Mouse (Mus musculus) erythroid progenitor cell, adult 5-6 weeks (primary cell): ENCODE measurements around the gene P4hb. TPM values are rescaled to one million over a fixed set of nuclear protein-coding genes. Genes with fewer than 3 reads are reported as not detected.
"Not testable (repeated sequence)": the region's sequence is repeated elsewhere in the genome, so short reads cannot be mapped to it uniquely, and the experiment has no call there.

ENCODE experiments used
- ATAC-seq: replicated peaks from 2 replicates; pipeline ENCODE4 v1.8.0; 2016; ENCODE audit warnings: moderate number of reproducible peaks, mild to moderate bottlenecking, moderate TSS enrichment, inconsistent platforms; ENCODE audit not compliant: poor library complexity, low FRiP score, severe bottlenecking
- total RNA-seq, 2 experiments: library from RNA; stranded (forward) in 1 of 2; stranded (reverse) in 1 of 2; fragments of 150-400 nt in 1 of 2; fragments of 186-747, 209-891 nt in 1 of 2; gene quantifications; 2 replicates each; pipeline versions ENCODE4 v1.2.3 to v1.2.4; 2015 to 2017; ENCODE audit warnings: low replicate concordance in 2 of 2

The P4hb gene
- total RNA-seq, 2 experiments from 2014 or later, result 104 to 112 TPM

DNA sequence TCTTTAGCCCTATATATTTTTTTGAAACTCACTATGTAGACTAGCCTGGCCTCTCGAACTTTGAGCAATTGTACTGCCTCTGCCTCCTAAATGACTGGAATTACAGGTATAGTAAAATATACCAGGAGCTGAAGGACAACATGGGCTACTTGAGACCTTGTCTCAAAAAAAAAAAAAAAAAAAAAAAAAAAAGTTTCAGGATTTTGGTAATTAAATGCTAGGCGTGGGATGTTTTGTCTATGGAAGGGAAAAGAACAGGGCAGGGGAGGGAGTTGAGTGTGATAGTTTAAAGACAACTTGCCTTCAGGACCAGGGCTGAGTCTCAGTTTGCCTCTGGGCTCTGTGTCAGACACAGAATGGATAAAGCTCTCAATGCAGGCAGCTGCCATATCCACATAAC lies 2.0 kb upstream of the P4hb start:
- ATAC-seq, result no peak

DNA sequence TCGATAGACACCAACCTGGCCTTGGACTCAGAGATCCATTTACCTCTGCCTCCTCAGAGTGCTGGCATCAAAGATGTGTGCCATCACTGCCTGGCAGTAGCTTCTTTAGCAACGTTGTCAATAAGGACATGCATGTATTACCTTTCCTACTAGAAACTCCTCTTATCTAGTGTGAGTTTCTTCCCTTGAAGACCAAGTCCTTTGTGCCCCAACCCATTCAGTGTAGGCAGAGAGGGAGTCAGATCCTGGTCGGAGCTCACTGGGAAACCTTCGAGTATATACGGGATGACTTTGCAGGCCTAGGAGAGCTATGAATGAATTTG lies 1.2 kb upstream of the P4hb start:
- no peak for ATAC-seq

DNA sequence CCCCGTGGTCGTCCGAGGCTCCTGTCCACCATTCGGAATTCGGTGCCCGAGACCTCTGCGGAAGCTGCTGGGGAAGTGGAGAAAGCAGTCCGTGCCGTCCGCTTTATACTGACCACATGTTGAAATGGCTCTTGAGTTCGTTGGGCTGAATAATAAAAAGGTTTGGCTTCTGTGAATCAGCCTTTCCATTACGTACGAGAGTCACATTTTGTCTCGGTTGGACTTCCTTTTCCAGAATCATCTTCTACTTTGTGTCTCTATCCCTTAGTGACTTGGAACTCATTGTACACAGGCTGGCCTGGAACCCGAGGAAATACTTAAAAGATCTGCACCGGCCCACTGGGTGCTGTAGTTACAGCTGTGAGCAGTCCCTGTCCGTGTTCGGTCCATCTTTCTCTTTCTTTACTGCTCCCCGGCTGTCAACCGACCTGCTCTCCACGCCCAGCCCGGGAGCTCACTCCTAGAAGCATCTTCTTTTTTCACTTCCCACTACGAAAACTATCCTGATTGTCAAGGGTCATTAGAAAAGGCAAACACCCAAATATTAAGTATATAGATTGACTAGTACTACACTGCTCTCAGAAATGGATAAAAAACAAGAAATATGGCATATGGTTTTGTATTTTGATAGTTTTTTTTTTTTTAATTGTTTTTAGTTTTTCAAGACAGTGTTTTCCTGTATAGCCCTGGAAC lies 678 bp upstream of the P4hb start:
- ATAC-seq, result peak; percentile 20

DNA sequence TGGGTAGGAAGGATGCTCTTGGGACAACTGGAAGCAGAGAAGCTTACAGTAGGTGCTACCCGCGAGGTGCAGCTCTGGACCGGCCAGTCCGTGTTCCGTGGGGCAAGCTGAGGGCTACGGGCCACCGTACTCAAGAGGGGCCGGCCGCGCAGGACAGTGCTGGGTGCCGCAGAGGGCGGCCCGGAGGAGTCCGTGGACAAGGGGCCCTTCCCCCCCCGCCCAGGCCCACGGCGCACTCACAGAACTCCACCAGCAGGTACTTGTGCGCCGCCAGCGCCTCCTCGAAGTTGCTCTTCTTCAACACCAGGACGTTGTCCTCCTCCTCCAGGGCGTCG lies 669 bp downstream of the P4hb start:
- ATAC-seq, result 0 out of 2 replicates have a peak, but pooled peaks have one; percentile 8

DNA sequence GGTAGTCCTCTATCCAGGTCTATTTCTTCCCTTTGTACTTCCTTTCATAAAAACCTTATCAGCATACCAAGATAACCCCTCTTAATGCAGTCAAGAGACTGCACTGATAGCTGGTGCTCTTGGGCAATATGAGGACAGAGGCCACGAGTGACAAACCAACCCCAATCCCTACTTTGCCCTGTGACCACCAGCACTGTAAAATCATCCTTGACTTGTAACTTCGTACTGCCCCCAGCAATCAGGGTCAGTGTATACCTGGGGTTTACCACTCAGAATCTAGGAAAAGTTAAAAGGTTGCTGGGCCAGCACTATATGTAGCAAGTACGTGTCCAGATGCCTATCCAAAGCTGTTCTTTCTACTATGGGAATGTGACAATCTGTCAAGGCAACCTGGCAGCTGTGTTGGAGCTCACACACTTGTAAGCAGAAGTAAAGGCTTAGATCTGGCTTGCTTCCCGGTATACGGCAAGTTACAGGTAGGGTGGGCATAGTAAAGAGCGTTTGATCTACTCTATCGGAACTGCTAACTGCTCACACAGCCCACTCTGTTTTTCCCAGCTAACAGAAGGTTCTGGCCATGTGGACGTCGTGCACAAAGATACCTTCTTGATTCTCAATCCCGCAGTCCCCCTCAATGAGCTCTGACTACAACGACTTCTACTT lies 1.2 kb downstream of the P4hb start:
- no peak for ATAC-seq

DNA sequence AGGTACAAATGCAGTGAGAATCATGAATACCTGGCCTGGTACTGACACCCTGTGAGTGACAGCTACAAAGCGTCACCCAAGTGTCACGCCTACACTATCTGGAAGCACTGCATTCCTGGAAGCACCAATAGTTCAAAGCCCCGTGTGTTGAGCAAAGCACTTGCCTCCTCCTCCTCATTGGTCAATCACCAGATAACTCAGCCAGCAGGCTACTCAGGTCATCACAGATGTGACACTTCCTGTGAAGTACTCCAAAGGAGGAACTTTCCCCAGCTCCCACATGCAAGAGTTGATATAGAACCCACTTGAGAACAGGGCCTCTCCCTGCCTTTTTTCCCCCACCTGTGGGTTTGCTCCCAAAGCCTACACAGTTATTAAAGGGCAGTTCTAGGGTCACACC lies 1.9 kb downstream of the P4hb start:
- no peak for ATAC-seq

DNA sequence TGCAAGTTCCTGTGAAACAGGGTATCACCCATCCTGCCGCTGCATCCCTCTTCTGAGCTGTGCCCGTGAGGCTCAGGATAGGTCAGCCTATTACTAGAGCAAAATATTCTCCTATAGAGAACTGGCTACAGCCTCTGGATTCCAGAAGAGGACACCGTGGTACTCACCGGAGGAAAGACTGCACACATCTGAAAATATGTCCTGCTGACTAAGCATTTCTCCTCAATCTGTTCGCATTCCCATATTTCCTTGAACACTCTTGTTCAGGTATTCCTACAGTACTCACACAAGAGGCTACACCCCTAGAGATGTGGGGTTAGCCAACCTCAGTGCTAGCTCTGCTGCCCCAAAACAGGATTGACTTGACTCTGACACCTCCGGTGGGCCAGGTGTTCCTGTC lies 4.7 kb downstream of the P4hb start:
- no peak for ATAC-seq

DNA sequence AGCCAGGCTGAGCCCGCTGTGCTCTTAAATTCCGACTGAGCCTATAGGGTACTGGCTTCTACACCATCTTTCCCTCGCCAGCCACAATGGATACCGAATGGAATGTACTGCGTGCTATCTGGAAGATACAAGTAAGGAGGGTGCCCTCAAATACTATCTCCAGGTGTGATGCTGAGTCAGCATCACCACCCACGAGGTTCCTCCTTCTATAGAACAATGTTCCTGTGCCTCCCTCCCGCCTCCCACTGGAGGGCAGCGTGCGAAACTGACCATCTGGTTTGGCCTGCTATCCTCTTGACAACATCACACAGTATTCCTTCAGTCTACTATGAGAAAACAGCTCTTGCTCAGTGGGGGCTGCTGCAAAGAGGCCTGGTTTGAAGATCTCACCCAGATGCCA lies 7.9 kb downstream of the P4hb start:
- no peak for ATAC-seq

DNA sequence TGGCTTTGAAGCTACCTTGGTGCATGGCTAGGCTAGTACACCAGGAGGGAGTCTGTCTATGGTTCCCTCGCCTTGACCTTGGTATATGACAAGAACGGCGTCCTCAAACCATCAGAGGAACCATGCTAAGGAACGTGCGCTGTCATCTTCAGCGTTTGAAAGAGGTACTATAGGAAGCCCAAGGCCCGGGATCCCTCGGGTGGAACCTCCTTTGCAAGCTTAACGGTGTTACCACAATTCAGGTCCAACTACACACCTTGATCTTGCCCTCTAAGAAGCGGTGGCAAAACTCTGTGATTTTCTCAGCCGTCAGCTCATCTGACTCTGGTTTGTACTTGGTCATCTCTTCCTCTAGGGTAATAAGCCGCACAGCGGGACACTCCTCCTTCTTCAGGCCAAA lies 10.1 kb downstream of the P4hb start:
- no peak for ATAC-seq

DNA sequence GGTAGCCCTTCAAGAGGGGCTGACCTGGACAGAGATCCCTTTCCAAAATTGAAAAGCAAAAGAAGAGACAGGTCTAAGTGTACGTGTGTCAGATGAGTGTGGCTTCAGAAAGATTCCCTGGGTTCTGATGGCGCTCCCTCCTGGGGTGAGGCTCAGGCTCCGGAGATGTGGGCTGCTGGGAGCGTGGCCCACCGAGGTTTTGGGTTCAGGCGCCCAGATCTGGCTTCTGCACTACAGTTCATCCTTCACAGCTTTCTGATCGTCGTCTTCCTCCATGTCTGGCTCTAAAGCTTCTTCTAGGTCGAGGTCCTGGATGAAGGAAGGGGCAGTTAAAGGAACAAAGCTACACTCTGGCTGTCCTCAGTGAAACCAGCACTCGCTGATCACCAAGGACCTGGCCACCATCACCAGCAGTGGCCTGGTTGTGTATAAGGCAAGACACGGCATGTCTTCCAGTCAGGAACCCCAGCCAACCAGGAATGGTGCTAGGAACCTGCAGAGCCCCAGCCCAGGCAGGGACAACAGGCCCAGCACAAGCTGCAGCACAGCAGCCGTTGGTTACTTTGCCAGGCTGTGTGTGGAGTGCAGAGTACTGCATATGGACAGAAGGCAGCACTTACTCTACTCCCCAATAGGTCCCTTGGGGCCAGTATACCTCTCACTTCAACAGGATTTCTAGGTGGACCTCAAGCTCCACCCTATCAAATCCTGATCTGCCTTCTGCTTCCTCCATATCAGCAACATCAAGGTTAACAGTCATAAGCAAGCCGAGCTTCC lies 11.9 kb downstream of the P4hb start:
- ATAC-seq, result peak; percentile 50; the same call in 1 of the 2 replicates

DNA sequence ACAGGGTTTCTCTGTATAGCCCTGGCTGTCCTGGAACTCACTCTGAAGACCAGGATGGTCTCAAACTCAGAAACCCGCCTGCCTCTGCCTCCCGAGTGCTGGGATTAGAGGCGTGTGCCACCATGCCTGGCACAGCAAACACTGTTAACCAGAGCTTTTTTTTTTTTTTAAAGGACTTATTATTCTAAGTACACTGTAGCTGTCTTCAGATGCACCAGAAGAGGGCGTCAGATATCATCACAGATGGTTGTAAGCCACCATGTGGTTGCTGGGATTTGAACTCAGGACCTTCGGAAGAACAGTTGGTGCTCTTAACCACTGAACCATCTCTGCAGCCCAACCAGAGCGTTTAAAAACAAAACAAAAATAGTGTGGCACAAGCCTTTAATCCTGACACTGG lies 14.2 kb downstream of the P4hb start:
- not testable (repeated sequence) for ATAC-seq

DNA sequence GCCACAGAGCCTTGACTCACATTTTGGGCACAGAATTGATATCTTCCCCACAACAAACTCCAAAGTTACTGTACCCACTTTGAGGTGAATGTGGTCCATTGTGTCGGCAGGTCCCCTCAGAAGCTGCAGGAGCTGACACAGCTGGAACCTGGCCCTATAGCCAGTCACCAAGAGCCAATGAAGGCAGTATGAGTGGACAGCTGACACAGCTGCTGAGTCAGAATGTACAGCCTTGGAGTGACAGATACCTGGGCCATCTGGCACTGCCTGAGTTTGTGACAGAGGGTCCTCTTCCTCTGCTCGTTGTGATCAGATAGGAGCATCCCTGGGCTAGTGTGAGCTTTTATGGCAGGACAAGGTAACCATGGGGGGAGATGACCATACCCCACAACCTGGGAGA lies 17.8 kb downstream of the P4hb start:
- no peak for ATAC-seq

DNA sequence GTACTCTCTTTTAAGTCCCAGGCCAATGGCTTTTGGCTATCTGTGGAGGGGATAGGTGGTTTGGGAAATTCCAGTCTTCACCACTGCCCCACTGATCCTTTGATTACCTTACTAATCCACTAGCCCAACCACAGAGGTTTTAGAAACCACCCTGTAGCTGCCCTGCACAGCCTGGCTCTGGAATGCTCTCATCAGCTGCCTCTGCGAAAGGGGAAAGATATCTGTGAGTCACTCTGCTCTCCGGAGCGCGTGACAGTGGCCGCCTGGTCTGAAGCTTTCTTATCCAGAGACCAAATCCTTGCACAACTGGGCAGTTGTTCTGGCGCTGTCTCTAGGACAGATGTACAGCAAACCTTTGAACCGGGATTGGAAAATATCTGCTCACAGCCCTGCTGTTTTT lies 18.2 kb downstream of the P4hb start:
- no peak for ATAC-seq

DNA sequence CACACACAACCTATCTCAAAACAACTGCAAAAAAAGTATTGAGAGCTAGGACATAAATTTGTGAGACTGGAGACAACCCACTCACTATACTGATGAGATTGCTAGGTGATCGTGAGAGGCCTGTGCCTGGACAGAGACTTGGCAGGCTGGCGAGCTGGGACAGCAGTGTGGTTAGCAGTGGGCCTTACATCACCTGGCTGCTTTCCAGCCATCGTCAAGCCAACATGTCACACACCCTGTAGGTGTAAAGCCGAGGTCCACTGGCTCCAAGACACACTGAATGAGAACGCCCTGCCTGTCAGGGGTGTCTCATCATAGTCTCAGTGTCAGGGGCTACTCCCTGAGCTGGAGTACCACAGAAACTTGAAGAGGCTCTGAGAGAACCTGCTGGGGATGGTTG lies 20.3 kb downstream of the P4hb start:
- no peak for ATAC-seq

DNA sequence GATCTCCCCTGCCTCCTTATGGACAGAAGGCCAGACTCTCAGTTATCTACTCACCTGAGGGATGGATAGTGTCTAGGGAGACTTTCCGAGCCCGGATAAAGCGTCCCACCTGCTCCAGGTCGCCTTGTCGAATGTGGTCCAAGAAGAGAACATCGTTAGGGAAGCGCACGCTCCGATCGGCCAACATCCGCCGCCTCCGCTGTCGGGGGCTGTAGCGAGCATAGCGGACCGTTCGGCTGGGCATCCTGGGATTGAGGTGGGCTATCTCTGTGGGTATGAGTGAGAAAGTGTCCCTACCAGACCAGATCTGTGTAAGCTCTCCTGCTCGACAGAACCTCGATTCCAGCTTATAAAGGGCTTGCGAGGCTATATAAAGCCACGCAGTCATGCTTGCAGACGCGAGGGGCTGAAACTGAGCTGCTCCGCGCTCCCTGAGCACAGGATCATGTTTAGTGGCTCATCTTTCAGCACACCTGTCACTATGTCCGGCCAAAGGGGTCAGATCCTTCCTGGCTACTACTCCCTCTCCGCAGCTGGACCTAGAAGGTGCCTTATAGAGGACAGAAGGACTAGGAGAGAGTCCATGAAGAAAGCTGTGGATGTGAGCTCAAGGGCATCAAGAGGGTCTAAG lies 22.1 kb downstream of the P4hb start, which contains the start of gene Ppp1r27:
Ppp1r27 (minus strand) TSS at position 323 of the 631 bp plus-strand sequence.
- ATAC-seq, result no peak

DNA sequence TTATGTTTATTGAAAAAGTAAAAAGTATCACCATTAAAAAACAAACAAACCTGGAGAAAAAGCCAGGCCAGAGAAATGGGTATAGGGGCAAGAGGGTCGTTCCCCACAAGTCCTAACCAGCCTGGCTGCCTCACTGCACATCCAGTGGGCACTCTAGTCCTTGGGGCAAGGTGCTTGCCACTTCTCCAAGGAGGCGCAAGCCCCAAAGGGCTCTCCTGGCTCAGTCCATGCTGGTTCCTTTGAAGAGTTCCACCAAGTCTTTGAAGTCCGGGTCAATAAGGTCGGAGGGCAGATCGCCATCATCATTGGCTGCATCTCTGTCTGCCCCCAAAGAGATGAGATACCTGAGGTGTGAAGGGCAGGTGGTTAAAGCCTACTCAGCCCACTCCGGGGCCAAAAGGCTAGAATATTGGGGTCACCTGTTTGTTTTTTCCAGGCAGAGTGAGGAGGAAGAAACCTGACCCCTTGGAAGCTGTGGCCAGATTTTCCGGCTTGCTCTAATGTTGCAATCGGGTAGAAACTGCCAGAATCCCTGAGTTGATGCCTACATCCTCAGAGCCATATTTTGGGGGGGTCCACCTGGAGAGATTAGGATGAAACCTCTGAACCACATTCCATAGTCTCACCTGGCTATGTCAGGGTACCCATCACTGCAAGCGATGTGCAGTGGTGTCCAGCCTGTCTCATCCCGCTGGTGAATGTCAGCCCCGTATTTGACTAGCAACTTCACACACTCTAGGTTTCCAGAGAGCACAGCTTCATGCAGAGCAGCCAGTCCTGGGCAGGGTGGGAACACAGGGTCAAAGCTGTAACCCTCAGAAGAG lies 22.9 kb downstream of the P4hb start:
- no peak for ATAC-seq

DNA sequence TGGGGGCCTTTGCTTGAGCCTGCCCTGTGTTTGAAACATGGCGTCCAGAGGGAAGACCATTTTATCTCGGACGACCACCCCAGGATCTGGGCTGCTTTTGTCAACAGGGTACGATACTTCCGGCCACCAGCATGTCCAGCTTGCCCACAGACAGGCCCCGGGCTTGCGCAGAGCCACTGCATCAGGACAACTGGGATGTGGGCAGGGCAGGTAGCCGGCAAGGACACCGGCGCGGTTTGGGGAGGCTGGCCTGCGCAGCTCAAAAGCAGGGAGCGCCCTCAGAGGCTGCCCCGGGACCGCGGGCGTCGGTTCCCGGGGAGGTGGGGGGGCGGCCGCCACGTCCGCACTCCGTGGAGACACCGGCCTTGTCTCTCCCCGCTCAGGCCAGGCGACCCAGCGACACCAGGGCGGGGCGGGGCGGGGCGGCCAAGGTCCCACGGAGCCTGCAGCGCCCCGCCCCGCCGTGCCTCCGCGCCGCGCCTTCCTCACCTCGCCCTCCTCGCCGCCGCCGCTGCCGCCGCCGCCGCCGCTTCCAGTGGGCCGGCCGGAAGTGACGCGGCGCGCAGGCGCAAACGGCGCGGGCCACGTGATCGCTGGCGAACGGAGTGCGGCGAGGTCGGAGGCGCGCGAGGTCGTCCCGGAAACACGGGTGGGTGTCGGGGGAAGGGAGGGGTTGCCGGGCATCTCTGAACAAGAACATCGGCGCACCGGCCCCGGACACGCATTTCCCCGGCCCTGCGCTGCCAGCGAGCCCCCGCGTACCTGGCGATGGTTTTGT lies 23.7 kb downstream of the P4hb start, which contains the start of gene Mcrip1:
Mcrip1 (minus strand) TSS at position 560 of the 778 bp plus-strand sequence.
- ATAC-seq, result peak; percentile 91

DNA sequence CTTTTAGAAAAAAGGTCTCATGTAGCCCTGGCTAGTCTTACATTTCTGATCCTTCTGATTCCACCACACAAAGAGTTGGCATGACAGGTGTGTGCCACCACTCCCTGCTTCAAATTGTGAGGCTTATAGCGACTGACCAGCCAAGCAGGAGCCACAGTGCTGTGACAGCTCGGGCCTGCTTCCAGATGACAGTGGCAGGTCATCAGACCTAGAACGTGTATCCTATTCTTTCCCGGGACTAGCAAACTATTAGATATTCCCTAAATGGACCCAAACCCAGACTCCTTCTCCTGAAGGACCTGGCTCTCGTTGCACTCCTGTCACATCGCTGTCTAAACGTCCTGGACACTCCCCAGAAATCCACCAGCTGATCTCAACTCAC lies 24.3 kb downstream of the P4hb start:
- ATAC-seq, result peak; percentile 17; the same call in 1 of the 2 replicates

DNA sequence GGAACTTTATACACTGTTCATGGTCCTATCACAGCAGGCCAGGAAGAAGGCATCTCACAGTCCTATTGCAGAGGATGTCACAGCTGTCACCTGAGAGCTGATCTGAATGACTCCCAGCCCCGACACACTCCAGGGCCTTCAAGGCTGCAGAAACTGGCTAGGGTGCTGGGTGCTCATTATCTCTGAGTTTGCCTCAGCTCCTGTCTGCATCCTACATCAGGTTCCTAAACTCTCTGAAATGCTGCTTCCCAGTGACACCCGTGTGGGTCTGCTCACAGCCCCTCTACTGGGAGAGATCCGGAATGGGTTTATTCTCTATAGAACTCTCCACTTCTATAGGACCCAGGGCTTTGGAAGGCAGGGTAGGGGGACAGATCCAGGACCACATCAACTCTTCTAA lies 24.8 kb downstream of the P4hb start:
- ATAC-seq, result no peak
